Mouse (Mus musculus): ENCODE measurements around the gene Slc9a7. TPM values are rescaled to one million over a fixed set of nuclear protein-coding genes. Genes with fewer than 3 reads are reported as not detected.

The Slc9a7 gene
- polyA plus RNA-seq, 1 experiment: 0.52 TPM

- H3K27me3 ChIP-seq (ENCODE audit: control insufficient read depth, insufficient read depth, low read length): no peaks in the 10 kb centered on the region
Observed at GRCm38 (mm10) chrX:20161687-20162321, 129.8 kb downstream of the Slc9a7 start.

DNA sequence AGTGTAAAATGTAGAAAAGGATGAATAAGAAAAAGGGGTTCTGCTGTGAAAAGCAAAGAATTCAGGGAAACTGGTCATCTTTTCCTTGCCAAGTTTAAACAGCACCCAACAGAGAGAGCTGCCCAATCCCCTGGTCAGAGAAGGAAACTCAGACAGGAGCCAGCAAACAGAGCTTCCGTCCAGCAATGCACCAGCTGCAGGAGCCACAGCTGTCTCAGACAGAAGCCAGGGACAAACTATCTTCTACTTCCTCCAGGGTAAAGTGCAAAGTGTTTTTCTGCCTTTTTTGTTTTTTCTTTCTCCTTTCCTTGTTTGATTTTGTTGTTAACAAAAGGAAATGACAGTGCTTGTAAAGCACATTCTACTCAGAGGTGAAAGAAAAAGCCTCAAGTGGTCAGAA, 131.3 kb downstream of the Slc9a7 start:
- TF ChIP-seq POLR2A (IDR thresholded peaks at IDR 0.05; ENCODE audit: control insufficient read depth, low read depth, low read length) (no peak), CTCF (IDR thresholded peaks at IDR 0.05; ENCODE audit: control insufficient read depth, insufficient read depth, insufficient replicate concordance, low read depth, low read length) (no peak)

More at GRCm38 (mm10) chrX:20161687-20162321, 129.8 kb downstream of the Slc9a7 start:
- no peak overlapping the region for H3K27ac ChIP-seq (ENCODE audit: control insufficient read depth, insufficient read depth, low read depth, low read length)
- H3K4me1 ChIP-seq (ENCODE audit: control insufficient read depth, insufficient read depth, low read length): no peaks in the 10 kb centered on the region
- TF ChIP-seq POLR2A (IDR thresholded peaks at IDR 0.05; ENCODE audit: control insufficient read depth, low read depth, low read length) (no peak), CTCF (IDR thresholded peaks at IDR 0.05; ENCODE audit: control insufficient read depth, insufficient read depth, insufficient replicate concordance, low read depth, low read length) (no peak)
- no peak overlapping the region for H3K4me3 ChIP-seq (ENCODE audit: control insufficient read depth, low read depth, low read length)
- H3K36me3 ChIP-seq (ENCODE audit: control insufficient read depth, insufficient read depth, low read length): no peaks in the 10 kb centered on the region

DNA sequence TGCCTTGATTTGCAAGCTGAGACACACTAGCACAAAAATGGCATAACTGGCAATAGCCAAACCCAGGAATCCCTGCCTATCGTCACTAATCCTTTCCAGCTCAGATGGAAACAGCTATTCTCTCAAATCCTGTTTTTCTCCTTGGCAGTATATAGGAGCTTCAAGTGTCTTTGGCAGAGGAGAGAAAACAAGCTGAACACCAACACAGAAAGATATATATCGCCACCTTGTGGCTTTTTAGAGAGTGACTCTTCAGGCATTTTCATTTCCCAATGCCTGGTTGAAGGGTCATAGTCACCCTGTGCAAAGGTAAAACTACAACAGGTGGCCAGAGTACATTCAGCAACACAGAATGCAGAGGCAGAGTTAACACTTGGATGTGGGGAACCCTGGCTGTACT, 134.1 kb downstream of the Slc9a7 start:
- no peak for TF ChIP-seq POLR2A (IDR thresholded peaks at IDR 0.05; ENCODE audit: control insufficient read depth, low read depth, low read length)
- no peak for TF ChIP-seq CTCF (IDR thresholded peaks at IDR 0.05; ENCODE audit: control insufficient read depth, insufficient read depth, insufficient replicate concordance, low read depth, low read length)
- Histone ChIP-seq H3K36me3 (ENCODE audit: control insufficient read depth, insufficient read depth, low read length) (no peaks in the 10 kb centered on the region), H3K27me3 (ENCODE audit: control insufficient read depth, insufficient read depth, low read length) (no peaks in the 10 kb centered on the region), H3K4me3 (ENCODE audit: control insufficient read depth, low read depth, low read length) (no peak overlapping the region), H3K27ac (ENCODE audit: control insufficient read depth, insufficient read depth, low read depth, low read length) (no peak overlapping the region), H3K4me1 (ENCODE audit: control insufficient read depth, insufficient read depth, low read length) (no peaks in the 10 kb centered on the region)

More for the DNA sequence above, 131.3 kb downstream of the Slc9a7 start:
- H3K4me3 ChIP-seq (ENCODE audit: control insufficient read depth, low read depth, low read length): no peak overlapping the region
- H3K27me3 ChIP-seq (ENCODE audit: control insufficient read depth, insufficient read depth, low read length): no peaks in the 10 kb centered on the region
- H3K4me1 ChIP-seq (ENCODE audit: control insufficient read depth, insufficient read depth, low read length): no peaks in the 10 kb centered on the region
- H3K27ac ChIP-seq (ENCODE audit: control insufficient read depth, insufficient read depth, low read depth, low read length): no peak overlapping the region
- no peaks in the 10 kb centered on the region for H3K36me3 ChIP-seq (ENCODE audit: control insufficient read depth, insufficient read depth, low read length)

DNA sequence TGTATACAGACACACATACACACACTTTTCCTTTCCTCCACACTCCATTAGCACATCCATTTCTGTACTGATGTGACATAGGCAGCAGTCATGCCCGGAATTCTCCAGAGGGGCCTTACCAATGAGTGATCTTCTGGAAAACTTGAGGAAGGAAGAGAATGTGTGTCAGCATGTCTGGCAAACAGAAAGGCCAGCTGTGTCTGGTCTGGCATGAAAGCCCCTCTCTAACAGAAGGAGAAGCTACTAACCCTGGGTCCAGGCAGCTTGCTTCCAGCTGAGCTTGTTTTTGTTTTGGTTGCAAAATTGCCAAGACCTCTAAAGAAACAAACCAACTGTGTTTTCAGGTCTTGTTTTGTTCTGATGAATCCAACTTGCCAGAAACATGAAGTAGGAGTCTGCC, 162.1 kb downstream of the Slc9a7 start:
- no peaks in the 10 kb centered on the region for H3K36me3 ChIP-seq (ENCODE audit: control insufficient read depth, insufficient read depth, low read length)
- H3K27ac ChIP-seq (ENCODE audit: control insufficient read depth, insufficient read depth, low read depth, low read length): no peak overlapping the region
- no peak overlapping the region for H3K4me3 ChIP-seq (ENCODE audit: control insufficient read depth, low read depth, low read length)
- no peak for TF ChIP-seq CTCF (IDR thresholded peaks at IDR 0.05; ENCODE audit: control insufficient read depth, insufficient read depth, insufficient replicate concordance, low read depth, low read length)
- no peaks in the 10 kb centered on the region for H3K4me1 ChIP-seq (ENCODE audit: control insufficient read depth, insufficient read depth, low read length)
- no peaks in the 10 kb centered on the region for H3K27me3 ChIP-seq (ENCODE audit: control insufficient read depth, insufficient read depth, low read length)

DNA sequence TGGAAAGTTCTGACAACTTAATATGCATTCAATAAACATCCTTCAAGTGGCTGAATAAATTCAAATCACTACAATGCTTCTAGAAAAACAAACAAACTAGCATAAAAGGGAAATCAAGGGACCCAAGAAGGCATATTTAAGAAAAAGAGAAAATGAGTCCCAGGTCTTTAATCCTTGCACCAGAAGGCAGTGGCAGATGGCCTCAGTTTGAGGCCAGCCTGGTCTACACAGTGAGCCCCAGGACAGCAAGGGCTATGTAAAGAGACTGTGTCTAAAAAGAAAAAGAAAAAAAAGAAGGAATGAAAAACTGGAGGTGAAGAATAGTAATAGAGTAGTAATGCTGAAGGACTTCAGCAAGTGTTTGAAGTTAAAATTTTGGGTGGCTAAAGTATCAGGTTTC, 162.7 kb downstream of the Slc9a7 start:
- Histone ChIP-seq H3K27ac (ENCODE audit: control insufficient read depth, insufficient read depth, low read depth, low read length) (no peak overlapping the region), H3K4me3 (ENCODE audit: control insufficient read depth, low read depth, low read length) (no peak overlapping the region), H3K4me1 (ENCODE audit: control insufficient read depth, insufficient read depth, low read length) (no peaks in the 10 kb centered on the region), H3K27me3 (ENCODE audit: control insufficient read depth, insufficient read depth, low read length) (no peaks in the 10 kb centered on the region), H3K36me3 (ENCODE audit: control insufficient read depth, insufficient read depth, low read length) (no peaks in the 10 kb centered on the region)
- TF ChIP-seq CTCF (IDR thresholded peaks at IDR 0.05; ENCODE audit: control insufficient read depth, insufficient read depth, insufficient replicate concordance, low read depth, low read length) (no peak), POLR2A (IDR thresholded peaks at IDR 0.05; ENCODE audit: control insufficient read depth, low read depth, low read length) (no peak)

- TF ChIP-seq POLR2A (IDR thresholded peaks at IDR 0.05; ENCODE audit: control insufficient read depth, low read depth, low read length) (no peak), CTCF (IDR thresholded peaks at IDR 0.05; ENCODE audit: control insufficient read depth, insufficient read depth, insufficient replicate concordance, low read depth, low read length) (no peak)
- H3K27ac ChIP-seq (ENCODE audit: control insufficient read depth, insufficient read depth, low read depth, low read length): no peak overlapping the region
Observed at GRCm38 (mm10) chrX:20125481-20125880, 166.1 kb downstream of the Slc9a7 start.

GRCm38 (mm10) chrX:20117717-20118116, 173.9 kb downstream of the Slc9a7 start:
- no peak for TF ChIP-seq CTCF (IDR thresholded peaks at IDR 0.05; ENCODE audit: control insufficient read depth, insufficient read depth, insufficient replicate concordance, low read depth, low read length)
- TF ChIP-seq POLR2A (IDR thresholded peaks at IDR 0.05; ENCODE audit: control insufficient read depth, low read depth, low read length): no peak
- Histone ChIP-seq H3K36me3 (ENCODE audit: control insufficient read depth, insufficient read depth, low read length) (no peaks in the 10 kb centered on the region), H3K27ac (ENCODE audit: control insufficient read depth, insufficient read depth, low read depth, low read length) (no peak overlapping the region), H3K4me3 (ENCODE audit: control insufficient read depth, low read depth, low read length) (no peak overlapping the region), H3K4me1 (ENCODE audit: control insufficient read depth, insufficient read depth, low read length) (no peaks in the 10 kb centered on the region), H3K27me3 (ENCODE audit: control insufficient read depth, insufficient read depth, low read length) (no peaks in the 10 kb centered on the region)

More at GRCm38 (mm10) chrX:20125481-20125880, 166.1 kb downstream of the Slc9a7 start:
- no peaks in the 10 kb centered on the region for H3K36me3 ChIP-seq (ENCODE audit: control insufficient read depth, insufficient read depth, low read length)
- H3K4me3 ChIP-seq (ENCODE audit: control insufficient read depth, low read depth, low read length): no peak overlapping the region
- no peaks in the 10 kb centered on the region for H3K27me3 ChIP-seq (ENCODE audit: control insufficient read depth, insufficient read depth, low read length)
- no peaks in the 10 kb centered on the region for H3K4me1 ChIP-seq (ENCODE audit: control insufficient read depth, insufficient read depth, low read length)
